In the genomic region with DNA sequence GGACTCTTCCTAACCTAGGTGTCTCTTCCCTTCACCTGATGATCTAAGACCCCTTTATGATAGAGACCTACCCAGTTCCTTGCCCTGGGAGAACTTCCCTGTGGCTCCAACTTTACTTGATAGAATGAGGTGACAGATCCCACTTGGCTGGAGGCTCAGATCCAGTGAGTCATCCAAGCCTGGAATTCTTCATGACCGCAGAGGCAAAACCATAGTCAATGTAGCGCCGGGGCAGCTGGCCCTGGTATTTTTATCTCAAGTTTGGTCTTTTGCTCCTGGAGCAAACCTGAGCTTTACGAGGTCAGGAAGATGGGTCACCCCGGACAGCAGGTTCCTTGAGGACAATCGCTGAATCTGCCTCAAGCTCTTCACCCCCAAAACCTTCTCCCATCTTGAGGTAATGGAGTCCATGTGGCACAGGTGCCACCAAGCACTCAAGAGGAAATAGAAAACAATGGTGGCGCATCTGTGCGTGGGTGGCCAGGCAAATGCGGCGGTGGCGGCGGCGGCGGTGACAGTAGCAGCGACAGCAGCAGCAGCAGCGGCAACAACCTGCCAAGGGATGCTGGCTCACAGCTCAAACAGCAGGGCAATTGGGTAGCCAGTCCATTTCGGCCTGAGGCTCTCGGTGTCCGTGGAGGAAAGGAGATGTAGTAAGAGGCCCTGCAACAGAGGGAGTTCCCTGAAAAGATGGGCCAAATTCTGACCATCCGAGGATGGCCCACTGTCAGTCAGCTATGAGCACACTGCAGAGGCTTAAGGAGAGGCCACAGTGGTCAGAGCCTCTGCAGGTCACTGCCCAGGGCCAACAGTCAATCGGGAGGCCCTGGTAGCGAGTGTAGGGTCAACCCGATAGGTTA, we compare ENCODE assay signal across 18 mouse cellular contexts. TPM values are rescaled to one million over a fixed set of nuclear protein-coding genes. Genes with fewer than 3 reads are reported as not detected.
A peak's percentile ranks its signal among the peaks of the same experiment; 100 is the strongest.
DNase-seq lines count a peak whose midpoint lies in the region; ATAC-seq and TF ChIP-seq lines count a peak whose summit lies in the region.
"Had no signal": no experiment of that assay in that cellular context is flagged by ENCODE, and none has a peak within 500 bp of the region (broad histone marks: within the 10 kb centered on the region; RNA-seq: fewer than 3 reads in every experiment).

No protein-coding gene starts in this region.

- H3ac ChIP-seq in C2C12 (ENCODE audit: control insufficient read depth, insufficient read length, low read depth): no peak overlapping the region

- no peaks in the 10 kb centered on the region for H3K27me3 ChIP-seq in C2C12 (ENCODE audit: control insufficient read depth, insufficient read depth, insufficient read length)
- H3K27me3 ChIP-seq: neural tube, embryonic 15.5 days had no signal

- H3K36me3 ChIP-seq in C2C12 (ENCODE audit: control insufficient read depth, insufficient read depth): no peaks in the 10 kb centered on the region
- H3K36me3 ChIP-seq: heart, embryonic 13.5 days; limb, embryonic 13.5 days; neural tube, embryonic 15.5 days had no signal

- H3K79me3 ChIP-seq in C2C12 (ENCODE audit: low read depth): no peaks in the 10 kb centered on the region

- H3K4me3 ChIP-seq in C2C12 (ENCODE audit: insufficient read depth, poor library complexity, severe bottlenecking): no peak overlapping the region
- H3K4me3 ChIP-seq: heart, embryonic 13.5 days; limb, embryonic 13.5 days; megakaryocyte, embryonic 14.5 days; neural tube, embryonic 15.5 days had no signal

- no peak for TF ChIP-seq CTCF in C2C12 (IDR thresholded peaks at IDR 0.05; ENCODE audit: control insufficient read depth, insufficient read depth, insufficient read length)

- ATAC-seq in CD4-positive, CD25-positive, alpha-beta regulatory T cell, adult 4 months: no peak

- H3K79me2 ChIP-seq in C2C12 (ENCODE audit: control insufficient read depth, insufficient read depth): no peaks in the 10 kb centered on the region

- peak; percentile 95 for DNase-seq in heart, adult 11 months
- DNase-seq in heart, postnatal 14 days: no peak
- peak; percentile 32 for DNase-seq in adrenal gland, postnatal 10 days
- DNase-seq in spleen, adult 12 weeks (ENCODE audit: low spot score): peak; percentile 28
- DNase-seq in thymus, postnatal 36 days: no peak
- no peak for DNase-seq in cerebellum, adult 11 months
- DNase-seq: cerebellum, postnatal 10 days; gastrocnemius, postnatal 25 days; kidney, adult 11 months; kidney, postnatal 4 days had no signal

- intact Hi-C loops in heart, postnatal 14 days (cut with DNase I): no loop called here

TF ChIP-seq in C2C12, 6 proteins besides CTCF, POLR2A, EP300 and RAD21:
- TF ChIP-seq FOSL1 (IDR thresholded peaks at IDR 0.05; ENCODE audit: insufficient read depth, low read length, poor library complexity, severe bottlenecking) (peak; percentile 59), MYOD1 (IDR thresholded peaks at IDR 0.05; ENCODE audit: control insufficient read depth, insufficient read length, low read depth) (no peak)

RNA-seq across cellular contexts. Expression of a gene that starts 23.0 kb away (rescaled TPM):
- total RNA-seq in heart, postnatal 14 days (2021): 1 to 10 TPM; 5.5 to 6.0 TPM
- polyA plus RNA-seq in C2C12 (2012; fragmentation: generic; extraction: Trizol): 0.06 TPM
- total RNA-seq in adrenal gland, postnatal 10 days (2021): 10 to 100 TPM in 1 of 2 experiments, 1 to 10 TPM in 1; 8.6 to 12.6 TPM
- 10 to 100 TPM in 1 of 2 experiments, 1 to 10 TPM in 1; 8.8 to 19.3 TPM for polyA plus RNA-seq in CD4-positive, CD25-positive, alpha-beta regulatory T cell, adult 4 months (2017; shearing (Covaris generic))

RNA-seq across cellular contexts. Expression of a gene that starts 48.7 kb away (rescaled TPM):
- under 1 TPM in 1 of 2 experiments, not detected in 1; 0.12 TPM for total RNA-seq in heart, postnatal 14 days (2021)
- not detected for polyA plus RNA-seq in C2C12 (2012; fragmentation: generic; extraction: Trizol)
- total RNA-seq in adrenal gland, postnatal 10 days (2021): under 1 TPM in 1 of 2 experiments, not detected in 1; 0.12 TPM
- under 1 TPM in 1 of 2 experiments, not detected in 1; 0.33 TPM for polyA plus RNA-seq in CD4-positive, CD25-positive, alpha-beta regulatory T cell, adult 4 months (2017; shearing (Covaris generic))
- total RNA-seq: gastrocnemius, postnatal 25 days had no signal
- polyA plus RNA-seq: heart, embryonic 13.5 days; liver, postnatal 0 days had no signal

RNA-seq across cellular contexts. Expression of a gene that starts 50.3 kb away (rescaled TPM):
- not detected for total RNA-seq in heart, postnatal 14 days (2021)
- polyA plus RNA-seq in C2C12 (2012; fragmentation: generic; extraction: Trizol): not detected
- 1 to 10 TPM; 2.4 to 6.4 TPM for total RNA-seq in adrenal gland, postnatal 10 days (2021)
- polyA plus RNA-seq in CD4-positive, CD25-positive, alpha-beta regulatory T cell, adult 4 months (2017; shearing (Covaris generic)): not detected
- total RNA-seq: gastrocnemius, postnatal 25 days had no signal
- polyA plus RNA-seq: hindbrain, embryonic 11.5 days; liver, postnatal 0 days; neural tube, embryonic 15.5 days had no signal

Comparison
In these comparisons a context has a peak if more than half of its experiments do, and no peak if none do; other contexts are left out.
1. DNase-seq: peak in heart, adult 11 months (single experiment), adrenal gland, postnatal 10 days (single experiment) and spleen, adult 12 weeks (single experiment); none in heart, postnatal 14 days (0 of 2), thymus, postnatal 36 days (0 of 2) and cerebellum, adult 11 months (single experiment).